Mouse (Mus musculus): ENCODE data around the gene Rps27. TPM values are rescaled to one million over a fixed set of nuclear protein-coding genes. Genes with fewer than 3 reads are reported as not detected.

Rps27 gene
- polyA plus RNA-seq, 1 experiment from 2014 or later: 1,028 TPM

GRCm38 (mm10) chr3:90222455-90222854, 9.0 kb upstream of the Rps27 start:
- Histone ChIP-seq H3K27me3 (replicated peaks) (no peaks in the 10 kb centered on the region), H3K4me2 (replicated peaks) (no peak overlapping the region), H3K9me3 (no peaks in the 10 kb centered on the region), H3K9ac (no peak overlapping the region), H3K4me3 (no peak overlapping the region), H3K4me1 (peaks cover 11% of the 10 kb centered on the region), H3K27ac (no peak overlapping the region), H3K36me3 (peaks cover 18% of the 10 kb centered on the region)
- no peak for ATAC-seq (ENCODE audit: low FRiP score, low read depth)
- 89% methylated on average over 4 of the region's 4 CpGs for WGBS

GRCm38 (mm10) chr3:90221123-90221522, 7.7 kb upstream of the Rps27 start:
- no peak for ATAC-seq (ENCODE audit: low FRiP score, low read depth)
- Histone ChIP-seq H3K9me3 (no peaks in the 10 kb centered on the region), H3K27me3 (replicated peaks) (no peaks in the 10 kb centered on the region), H3K9ac (peak overlapping the region; percentile 61; the same call in 1 of the 2 replicates), H3K4me1 (peaks cover 11% of the 10 kb centered on the region), H3K27ac (no peak overlapping the region), H3K4me3 (peak overlapping the region; percentile 36), H3K36me3 (peaks cover 17% of the 10 kb centered on the region), H3K4me2 (replicated peaks) (peak overlapping the region; percentile 80)
- 31% methylated on average over 5 of the region's 5 CpGs for WGBS

GRCm38 (mm10) chr3:90220531-90220951, 7.1 kb upstream of the Rps27 start:
- H3K27me3 ChIP-seq (replicated peaks): no peaks in the 10 kb centered on the region
- ATAC-seq (ENCODE audit: low FRiP score, low read depth): peak; percentile 72
- no peak overlapping the region for H3K27ac ChIP-seq
- peak overlapping the region; percentile 36 for H3K4me3 ChIP-seq
- peaks cover 11% of the 10 kb centered on the region for H3K4me1 ChIP-seq
- WGBS: 1% methylated on average over 20 of the region's 20 CpGs
- H3K9ac ChIP-seq: peak overlapping the region; percentile 61
- H3K4me2 ChIP-seq (replicated peaks): peak overlapping the region; percentile 80
- H3K36me3 ChIP-seq: peaks cover 11% of the 10 kb centered on the region
- no peaks in the 10 kb centered on the region for H3K9me3 ChIP-seq

GRCm38 (mm10) chr3:90220088-90220487, 6.6 kb upstream of the Rps27 start:
- H3K27me3 ChIP-seq (replicated peaks): no peaks in the 10 kb centered on the region
- H3K36me3 ChIP-seq: peaks cover 8% of the 10 kb centered on the region
- peak; percentile 34; the same call in 1 of the 2 replicates for ATAC-seq (ENCODE audit: low FRiP score, low read depth)
- H3K9ac ChIP-seq: no peak overlapping the region
- WGBS: 17% methylated on average over 6 of the region's 6 CpGs
- peaks cover 11% of the 10 kb centered on the region for H3K4me1 ChIP-seq
- H3K9me3 ChIP-seq: no peaks in the 10 kb centered on the region
- H3K27ac ChIP-seq: no peak overlapping the region
- H3K4me3 ChIP-seq: peak overlapping the region; percentile 36
- peak overlapping the region; percentile 80 for H3K4me2 ChIP-seq (replicated peaks)

DNA sequence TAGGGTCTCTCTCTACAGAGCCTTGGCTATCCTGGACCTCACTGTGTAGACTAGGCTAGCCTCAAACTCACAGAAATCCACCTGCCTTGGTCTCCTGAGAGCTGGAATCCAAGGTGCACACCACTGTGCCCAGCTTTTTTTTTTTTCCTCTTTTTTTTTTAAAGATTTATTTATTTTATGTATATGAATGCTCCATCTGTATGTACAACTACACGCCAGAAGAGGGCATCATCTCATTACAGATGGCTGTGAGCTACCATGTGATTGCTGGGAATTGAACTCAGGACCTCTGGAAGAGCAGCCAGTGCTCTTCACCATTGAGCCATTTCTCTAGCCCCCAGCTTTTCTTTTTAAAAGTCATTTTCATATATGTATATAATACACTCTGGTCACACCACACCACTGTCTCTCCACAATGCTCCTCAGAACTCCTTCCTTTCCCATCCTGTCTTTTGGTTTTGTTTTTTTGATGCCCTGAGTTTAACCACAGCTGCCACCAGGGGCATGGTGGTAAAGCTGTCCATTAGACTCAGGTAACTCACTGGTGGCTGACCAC, 2.5 kb upstream of the Rps27 start:
- Histone ChIP-seq H3K27me3 (replicated peaks) (no peaks in the 10 kb centered on the region), H3K27ac (no peak overlapping the region), H3K9me3 (no peaks in the 10 kb centered on the region), H3K36me3 (peaks cover 17% of the 10 kb centered on the region), H3K4me2 (replicated peaks) (no peak overlapping the region), H3K4me1 (peaks cover 26% of the 10 kb centered on the region), H3K9ac (no peak overlapping the region), H3K4me3 (no peak overlapping the region)
- ATAC-seq (ENCODE audit: low FRiP score, low read depth): no peak
- WGBS: 32% methylated on average over 1 of the region's 1 CpGs

GRCm38 (mm10) chr3:90213956-90214684, 669 bp upstream of the Rps27 start:
- peak overlapping the region; percentile 90 for H3K4me2 ChIP-seq (replicated peaks)
- H3K9ac ChIP-seq: peak overlapping the region; percentile 88
- 14% methylated on average over 12 of the region's 12 CpGs for WGBS
- no peaks in the 10 kb centered on the region for H3K9me3 ChIP-seq
- H3K4me1 ChIP-seq: peaks cover 20% of the 10 kb centered on the region
- peak; percentile 60; the same call in 1 of the 2 replicates for ATAC-seq (ENCODE audit: low FRiP score, low read depth)
- H3K36me3 ChIP-seq: peaks cover 29% of the 10 kb centered on the region
- H3K27me3 ChIP-seq (replicated peaks): no peaks in the 10 kb centered on the region
- H3K27ac ChIP-seq: no peak overlapping the region
- peak overlapping the region; percentile 82 for H3K4me3 ChIP-seq

GRCm38 (mm10) chr3:90212723-90213122, 728 bp downstream of the Rps27 start:
- no peak overlapping the region for H3K27ac ChIP-seq
- H3K4me2 ChIP-seq (replicated peaks): peak overlapping the region; percentile 90
- H3K36me3 ChIP-seq: peaks cover 43% of the 10 kb centered on the region
- H3K4me1 ChIP-seq: peaks cover 20% of the 10 kb centered on the region
- H3K4me3 ChIP-seq: peak overlapping the region; percentile 82
- H3K27me3 ChIP-seq (replicated peaks): no peaks in the 10 kb centered on the region
- no peak for ATAC-seq (ENCODE audit: low FRiP score, low read depth)
- peak overlapping the region; percentile 88 for H3K9ac ChIP-seq
- H3K9me3 ChIP-seq: no peaks in the 10 kb centered on the region
- 20% methylated on average over 5 of the region's 5 CpGs for WGBS

- WGBS: 85% methylated on average over 13 of the region's 13 CpGs
- Histone ChIP-seq H3K9ac (peak overlapping the region; percentile 13; the same call in 1 of the 2 replicates), H3K4me3 (peak overlapping the region; percentile 82; the same call in 1 of the 2 replicates), H3K27ac (no peak overlapping the region), H3K9me3 (no peaks in the 10 kb centered on the region), H3K36me3 (peaks cover 46% of the 10 kb centered on the region), H3K4me2 (replicated peaks) (peak overlapping the region; percentile 90), H3K4me1 (peaks cover 20% of the 10 kb centered on the region), H3K27me3 (replicated peaks) (no peaks in the 10 kb centered on the region)
- ATAC-seq (ENCODE audit: low FRiP score, low read depth): no peak
Observed at GRCm38 (mm10) chr3:90211475-90212398, 1.7 kb downstream of the Rps27 start.

DNA sequence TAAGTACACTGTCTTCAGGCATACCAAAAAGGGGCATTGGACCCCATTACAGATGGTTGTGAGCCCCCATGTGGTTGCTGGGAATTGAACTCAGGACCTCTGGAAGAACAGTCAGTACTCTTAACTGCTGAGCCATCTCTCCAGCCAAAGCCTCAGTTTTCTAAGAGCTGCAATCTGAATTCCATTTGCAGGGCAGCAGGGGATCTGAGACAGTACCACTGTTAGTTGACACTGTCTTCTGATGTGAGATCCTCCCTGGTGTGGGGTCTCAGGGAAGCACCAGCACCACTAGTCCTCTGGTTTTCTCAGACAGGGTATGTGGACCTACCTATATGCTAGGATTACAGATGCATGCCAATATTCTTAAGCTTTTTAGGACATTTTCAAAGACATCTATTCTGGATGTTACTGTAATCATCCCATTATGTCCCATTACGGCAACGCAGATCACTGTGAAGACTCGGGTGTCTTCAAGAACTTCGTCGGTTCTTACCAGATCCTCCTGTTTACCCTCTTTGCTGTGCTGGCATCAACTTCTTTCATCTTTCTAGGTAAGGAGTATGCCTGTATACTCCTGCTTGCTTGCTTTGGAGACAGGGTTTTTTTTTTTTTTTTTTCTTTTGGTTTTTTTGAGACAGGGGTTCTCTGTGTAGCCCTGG, 3.4 kb downstream of the Rps27 start:
- 95% methylated on average over 5 of the region's 5 CpGs for WGBS
- H3K9me3 ChIP-seq: no peaks in the 10 kb centered on the region
- no peak overlapping the region for H3K4me3 ChIP-seq
- no peak overlapping the region for H3K9ac ChIP-seq
- no peak overlapping the region for H3K4me2 ChIP-seq (replicated peaks)
- ATAC-seq (ENCODE audit: low FRiP score, low read depth): no peak
- H3K4me1 ChIP-seq: peaks cover 20% of the 10 kb centered on the region
- peaks cover 46% of the 10 kb centered on the region for H3K36me3 ChIP-seq
- H3K27me3 ChIP-seq (replicated peaks): no peaks in the 10 kb centered on the region
- H3K27ac ChIP-seq: no peak overlapping the region

DNA sequence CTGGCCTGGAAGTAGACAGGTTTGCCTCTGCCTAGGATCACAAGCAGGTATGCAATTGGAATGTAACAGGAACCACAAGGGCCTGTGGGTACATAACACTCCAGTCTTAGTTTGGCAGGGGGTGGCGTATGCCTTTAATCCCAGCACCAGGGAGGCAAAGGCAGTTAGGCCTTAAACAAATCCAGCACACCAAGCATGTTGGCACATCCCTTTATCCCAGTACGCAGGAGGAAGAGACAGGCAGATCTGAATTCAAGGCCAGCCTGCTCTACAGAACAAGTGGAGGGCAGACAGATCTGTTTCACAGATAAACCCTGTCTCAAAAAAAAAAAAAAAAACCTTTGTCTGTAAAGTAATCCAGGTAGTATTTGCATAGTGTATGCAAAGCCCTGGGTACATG, 4.8 kb downstream of the Rps27 start:
- no peaks in the 10 kb centered on the region for H3K9me3 ChIP-seq
- peaks cover 46% of the 10 kb centered on the region for H3K36me3 ChIP-seq
- 86% methylated on average over 2 of the region's 2 CpGs for WGBS
- ATAC-seq (ENCODE audit: low FRiP score, low read depth): no peak
- H3K4me1 ChIP-seq: peaks cover 18% of the 10 kb centered on the region
- H3K9ac ChIP-seq: no peak overlapping the region
- H3K27me3 ChIP-seq (replicated peaks): no peaks in the 10 kb centered on the region
- H3K27ac ChIP-seq: no peak overlapping the region
- no peak overlapping the region for H3K4me3 ChIP-seq
- H3K4me2 ChIP-seq (replicated peaks): no peak overlapping the region

- no peaks in the 10 kb centered on the region for H3K4me1 ChIP-seq
- no peak overlapping the region for H3K4me2 ChIP-seq (replicated peaks)
- H3K9me3 ChIP-seq: no peaks in the 10 kb centered on the region
- no peak overlapping the region for H3K27ac ChIP-seq
- H3K27me3 ChIP-seq (replicated peaks): no peaks in the 10 kb centered on the region
- 93% methylated on average over 2 of the region's 2 CpGs for WGBS
- no peak for ATAC-seq (ENCODE audit: low FRiP score, low read depth)
- no peak overlapping the region for H3K9ac ChIP-seq
- H3K36me3 ChIP-seq: peaks cover 20% of the 10 kb centered on the region
- H3K4me3 ChIP-seq: no peak overlapping the region
Observed at GRCm38 (mm10) chr3:90204582-90204981, 8.9 kb downstream of the Rps27 start.
